Mouse (Mus musculus): ENCODE results near the gene Nsun5.

Gene Nsun5

DNA sequence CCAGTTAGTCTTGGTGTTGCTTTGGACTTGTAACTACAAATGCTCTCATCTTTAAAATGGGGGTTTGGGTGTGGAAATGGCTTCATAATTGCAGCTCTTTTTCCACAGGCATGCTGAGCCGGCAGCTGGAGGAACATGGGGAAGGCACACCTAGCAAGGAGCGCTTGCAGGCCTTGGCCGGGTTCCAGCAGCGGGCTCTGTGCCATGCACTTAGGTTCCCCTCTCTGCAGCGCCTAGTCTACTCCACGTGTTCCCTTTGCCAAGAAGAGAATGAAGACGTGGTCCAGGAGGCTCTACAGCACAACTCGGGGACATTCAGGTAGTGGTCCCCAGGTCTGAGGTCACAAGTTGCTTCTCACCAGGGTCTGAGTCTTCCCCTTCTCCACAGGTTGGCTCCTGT is 5.4 kb downstream of the Nsun5 start:
- DNase-seq (ENCODE audit: low read depth): no peak

DNA sequence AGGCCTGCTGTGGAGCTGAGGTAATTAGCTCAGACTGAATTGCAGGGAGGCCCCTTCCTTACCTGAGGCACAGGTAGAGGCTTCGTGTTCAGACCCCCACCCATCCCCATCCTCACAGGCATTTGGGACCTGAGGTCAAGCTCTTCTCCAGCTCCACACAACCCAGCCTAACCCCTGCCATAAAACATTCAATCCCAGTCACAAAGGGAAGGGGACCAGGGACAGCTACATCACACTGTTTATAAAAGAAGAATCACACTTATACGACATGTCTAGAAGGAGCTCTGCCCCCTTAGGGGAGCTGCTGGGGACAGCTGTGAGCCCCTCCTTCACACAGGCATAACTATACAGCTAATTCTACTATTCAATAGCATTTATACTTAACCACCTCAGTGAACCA is 6.6 kb downstream of the Nsun5 start:
- DNase-seq (ENCODE audit: low read depth): no peak

GRCm38 (mm10) chr5:135380681-135381080 is 10.9 kb downstream of the Nsun5 start:
- DNase-seq (ENCODE audit: low read depth): no peak

GRCm38 (mm10) chr5:135381356-135381925 is 11.7 kb downstream of the Nsun5 start:
- no peak for DNase-seq (ENCODE audit: low read depth)

DNA sequence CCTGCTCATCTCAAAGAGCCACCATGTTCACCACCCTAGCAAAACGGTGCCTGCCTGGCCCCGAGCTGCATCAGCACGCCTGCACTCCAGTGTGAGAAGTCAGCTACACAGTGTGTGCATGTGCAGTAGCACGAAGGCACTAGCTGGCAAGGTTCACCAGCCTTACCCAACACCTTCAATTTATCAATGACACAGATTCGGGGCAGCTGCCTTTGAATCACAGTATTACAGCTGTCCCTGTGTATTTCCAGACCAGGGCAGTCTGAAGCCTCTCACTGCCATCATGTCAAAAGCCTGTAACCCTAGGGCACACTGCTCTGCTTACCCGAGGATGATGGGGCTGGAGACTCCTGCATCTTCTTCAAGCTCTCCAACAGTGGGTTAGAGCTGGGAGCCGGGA is 13.0 kb downstream of the Nsun5 start:
- no peak for DNase-seq (ENCODE audit: low read depth)

GRCm38 (mm10) chr5:135383771-135384170 is 14.0 kb downstream of the Nsun5 start:
- DNase-seq (ENCODE audit: low read depth): no peak

DNA sequence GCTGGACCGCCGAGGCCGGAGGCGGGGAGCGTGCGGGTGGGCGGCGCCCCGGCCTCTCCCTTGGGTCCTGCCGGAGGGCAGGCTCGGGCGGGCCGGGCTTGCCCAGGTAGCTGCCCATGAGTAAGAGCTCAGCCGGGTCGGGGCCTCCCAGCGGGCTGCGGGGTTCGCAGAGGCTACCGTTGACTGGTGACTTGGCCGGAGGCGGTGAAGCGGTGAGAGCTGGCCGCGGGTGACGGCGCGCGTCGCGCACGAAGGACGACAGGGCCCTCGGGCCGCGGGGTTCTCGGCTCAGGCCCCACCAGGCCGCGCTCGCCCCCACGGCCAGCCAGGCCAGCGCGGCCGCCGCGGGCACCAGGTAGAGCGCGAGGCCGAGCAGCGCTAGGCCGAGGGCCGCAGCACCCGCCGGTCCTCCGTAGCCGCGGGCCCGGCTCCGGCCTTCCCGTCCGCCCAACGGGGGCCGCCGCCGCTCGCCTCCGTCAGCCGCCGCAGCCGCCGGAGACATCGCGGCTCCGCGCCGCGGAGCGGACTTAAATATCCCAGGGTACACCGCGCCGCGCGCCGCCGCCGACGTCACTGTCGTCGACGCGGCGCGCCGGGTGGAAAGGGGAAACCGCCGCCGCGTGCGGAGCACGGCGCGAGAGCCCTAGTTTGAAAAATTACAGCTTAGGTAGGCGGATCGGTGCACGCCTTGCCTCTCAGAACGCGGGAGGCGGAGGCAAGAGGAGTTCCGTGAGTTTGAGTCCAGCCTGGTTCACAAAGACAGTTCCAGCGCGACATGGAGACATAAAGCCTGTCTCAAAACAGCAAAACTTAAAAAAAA is 24.5 kb downstream of the Nsun5 start, which contains the start of gene Pom121:
Gene Pom121 (minus strand): TSS at position 543 of the 820 bp plus-strand sequence.
- DNase-seq (ENCODE audit: low read depth): peak; percentile 46

GRCm38 (mm10) chr5:135395826-135396225 is 26.1 kb downstream of the Nsun5 start:
- no peak for DNase-seq (ENCODE audit: low read depth)

DNA sequence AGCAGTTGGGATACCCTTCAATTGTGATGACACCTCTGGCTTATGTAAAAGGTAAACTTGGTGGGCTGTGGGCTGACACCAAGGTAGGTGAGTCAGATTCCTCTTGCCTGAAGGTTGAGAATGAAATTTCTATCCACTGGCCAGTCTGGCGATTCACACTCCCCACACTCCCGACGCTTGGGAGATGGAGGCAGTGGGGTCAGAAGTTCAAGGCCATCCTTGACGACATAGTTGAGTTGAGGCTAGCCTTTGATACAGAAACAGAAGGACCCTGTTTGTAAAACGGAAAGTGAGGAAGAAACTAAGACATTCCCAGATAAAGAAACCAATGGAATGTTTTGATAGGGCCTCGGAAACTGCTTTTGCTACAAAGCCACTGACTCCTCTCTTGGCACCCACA is 29.6 kb downstream of the Nsun5 start:
- DNase-seq (ENCODE audit: low read depth): no peak

GRCm38 (mm10) chr5:135400244-135400643 is 30.5 kb downstream of the Nsun5 start:
- peak; percentile 42 for DNase-seq (ENCODE audit: low read depth)

- no peak for DNase-seq (ENCODE audit: low read depth)
Measured at GRCm38 (mm10) chr5:135404623-135405022, 34.9 kb downstream of the Nsun5 start.

DNA sequence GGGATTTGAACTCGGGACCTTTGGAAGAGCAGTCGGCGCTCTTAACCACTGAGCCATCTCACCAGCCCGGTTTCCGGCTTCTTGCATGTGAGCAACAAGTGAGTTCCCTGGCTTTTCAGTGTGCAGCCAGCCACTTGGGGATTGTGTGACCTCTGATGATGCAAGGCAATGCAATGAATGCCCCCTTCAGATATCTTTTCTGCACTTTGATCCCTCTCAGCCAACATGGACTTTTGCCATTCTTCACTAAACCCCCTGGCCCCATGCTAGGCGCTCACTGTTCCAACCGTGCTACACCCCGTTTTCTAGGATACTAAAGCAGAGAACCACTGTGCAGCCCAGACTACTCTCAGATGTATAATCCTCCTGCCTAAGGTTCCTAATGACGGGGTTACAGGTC is 35.7 kb downstream of the Nsun5 start:
- DNase-seq (ENCODE audit: low read depth): no peak

DNA sequence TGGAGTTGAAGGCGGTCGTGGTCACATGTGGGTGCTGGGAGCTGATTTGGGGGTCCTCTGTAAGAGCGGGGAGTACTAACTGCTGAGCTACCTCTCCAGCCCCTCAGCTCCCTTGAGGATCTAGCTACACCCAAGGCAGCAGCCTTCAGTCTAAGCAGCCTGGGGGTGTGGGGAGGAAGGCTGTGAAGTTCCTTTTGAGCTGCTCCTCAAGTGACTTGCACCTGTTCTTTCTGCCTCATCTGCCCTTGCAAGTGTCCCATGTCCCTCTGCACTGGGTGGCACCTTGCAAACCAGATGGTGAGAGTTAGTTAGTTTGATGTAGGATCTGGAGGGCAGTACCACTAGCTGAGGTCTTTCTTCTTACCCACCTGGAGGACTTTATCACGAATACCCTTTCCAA is 38.4 kb downstream of the Nsun5 start:
- no peak for DNase-seq (ENCODE audit: low read depth)

DNA sequence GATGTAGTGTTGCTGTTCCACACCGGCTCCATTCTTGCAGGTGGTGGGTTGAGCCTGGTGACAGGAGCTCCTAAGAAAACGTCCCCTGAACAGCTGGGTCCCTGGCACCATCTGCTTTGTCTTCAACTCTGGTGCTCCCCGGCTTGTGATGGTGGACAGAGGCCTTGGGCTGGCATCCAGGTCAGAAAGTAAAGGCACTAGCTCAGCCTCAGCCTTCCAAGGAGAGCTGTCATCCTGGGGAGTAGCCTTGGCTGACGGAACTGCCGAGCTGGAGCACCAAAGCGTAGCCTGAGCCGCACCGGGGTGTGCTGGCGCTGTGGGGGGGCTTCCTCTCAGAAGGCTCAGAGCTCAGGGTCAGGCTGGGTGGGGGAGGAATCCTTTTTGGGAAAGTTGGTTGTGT is 40.5 kb downstream of the Nsun5 start:
- DNase-seq (ENCODE audit: low read depth): no peak

Measured in fibroblast of lung, adult 2 months (primary cell).